Mouse (Mus musculus) midbrain, embryonic 13.5 days (tissue): ENCODE measurements around the gene Plek. TPM values are rescaled to one million over a fixed set of nuclear protein-coding genes. Genes with fewer than 3 reads are reported as not detected.
"Not testable (repeated sequence)": the region's sequence is repeated elsewhere in the genome, so short reads cannot be mapped to it uniquely, and the experiment has no call there.

Source experiments
- ATAC-seq: fragments of 200-750 bp; cut with Nextera tagmentation; 2 replicates; pipeline ENCODE4 v1.8.0; 2017; ENCODE audit warnings: mild to moderate bottlenecking, moderate TSS enrichment, moderate library complexity
- H3K27ac ChIP-seq: fragments of 300-500 bp; sonication (generic); 2 replicates; pipeline ENCODE4 v1.5.1; 2015; ENCODE audit warnings: inconsistent platforms, mild to moderate bottlenecking, moderate library complexity
- H3K27me3 ChIP-seq: fragments of 300-500 bp; sonication (generic); 2 replicates; pipeline ENCODE4 v1.6.1; 2015; ENCODE audit warnings: mild to moderate bottlenecking, inconsistent platforms
- H3K36me3 ChIP-seq: fragments of 300-500 bp; sonication (generic); 2 replicates; pipeline ENCODE4 v1.6.1; 2015; ENCODE audit warnings: mild to moderate bottlenecking, inconsistent platforms
- H3K4me1 ChIP-seq: fragments of 300-500 bp; sonication (generic); replicated peaks from 2 replicates; pipeline ENCODE4 v1.6.1; 2015; ENCODE audit warnings: inconsistent platforms
- H3K4me2 ChIP-seq: fragments of 300-500 bp; sonication (generic); replicated peaks from 2 replicates; pipeline ENCODE4 v1.6.1; 2015; ENCODE audit warnings: moderate library complexity, mild to moderate bottlenecking, inconsistent platforms
- H3K4me3 ChIP-seq: fragments of 300-500 bp; sonication (generic); replicated peaks from 2 replicates; pipeline ENCODE4 v1.5.1; 2015; ENCODE audit warnings: mild to moderate bottlenecking, inconsistent platforms
- H3K9ac ChIP-seq: fragments of 300-500 bp; sonication (generic); replicated peaks from 2 replicates; pipeline ENCODE4 v1.6.1; 2015; ENCODE audit warnings: mild to moderate bottlenecking, inconsistent platforms
- H3K9me3 ChIP-seq: fragments of 300-500 bp; sonication (generic); 2 replicates; pipeline ENCODE4 v1.6.1; 2016; ENCODE audit warnings: mild to moderate bottlenecking, inconsistent platforms
- WGBS: fragments of 180-500 bp; shearing (Covaris S2); methylation state at CpG from one replicate; pipeline ENCODE4 v1.1.7; 2015; 5-methylcytosine and 5-hydroxymethylcytosine counted together
- polyA plus RNA-seq: library from polyadenylated mRNA; unstranded; fragments of >200 nt; fragmentation: Nextera tagmentation; extraction: Ambion mirVana; gene quantifications from 2 replicates; pipeline ENCODE4 v1.2.1, GENCODE M21; 2015

The Plek gene
- polyA plus RNA-seq, 1 experiment from 2014 or later: 3.5 TPM

DNA sequence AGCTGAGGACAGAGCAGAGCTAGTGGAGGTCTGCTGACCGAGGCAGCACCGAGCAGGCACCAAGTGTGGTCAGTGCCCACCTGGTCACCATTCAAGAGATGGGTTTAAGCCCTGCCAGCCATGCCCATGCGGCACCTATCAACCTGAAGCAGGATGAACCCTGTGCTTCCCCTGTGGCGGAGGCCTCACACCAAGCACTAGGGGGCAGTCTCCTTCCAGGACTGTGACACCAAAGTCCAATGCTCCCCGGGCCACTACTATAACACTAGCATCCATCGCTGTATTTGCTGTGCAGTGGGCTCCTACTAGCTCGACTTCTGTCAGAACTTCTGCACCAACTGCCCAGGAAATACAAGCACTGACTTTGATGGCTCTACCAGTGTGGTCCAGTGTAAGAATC is 32.9 kb downstream of the Plek start:
- Histone ChIP-seq H3K4me2 (no peak overlapping the region), H3K4me1 (no peaks in the 10 kb centered on the region), H3K36me3 (no peaks in the 10 kb centered on the region), H3K27ac (no peak overlapping the region), H3K9me3 (peaks cover 9% of the 10 kb centered on the region), H3K27me3 (no peaks in the 10 kb centered on the region), H3K9ac (no peak overlapping the region), H3K4me3 (no peak overlapping the region)
- WGBS: 94% methylated on average over 7 of the region's 7 CpGs
- 0 out of 2 replicates have a peak, but pooled peaks have one; percentile 37 for ATAC-seq

- H3K4me1 ChIP-seq: no peaks in the 10 kb centered on the region
- H3K9me3 ChIP-seq: no peaks in the 10 kb centered on the region; the same call in none of the 2 replicates
- no peak overlapping the region for H3K27ac ChIP-seq
- no peak overlapping the region for H3K4me3 ChIP-seq
- no peak for ATAC-seq
- no peaks in the 10 kb centered on the region for H3K36me3 ChIP-seq
- no peaks in the 10 kb centered on the region for H3K27me3 ChIP-seq
- H3K9ac ChIP-seq: no peak overlapping the region
- no peak overlapping the region for H3K4me2 ChIP-seq
Observed at GRCm38 (mm10) chr11:17012948-17013347, 39.2 kb downstream of the Plek start.

DNA sequence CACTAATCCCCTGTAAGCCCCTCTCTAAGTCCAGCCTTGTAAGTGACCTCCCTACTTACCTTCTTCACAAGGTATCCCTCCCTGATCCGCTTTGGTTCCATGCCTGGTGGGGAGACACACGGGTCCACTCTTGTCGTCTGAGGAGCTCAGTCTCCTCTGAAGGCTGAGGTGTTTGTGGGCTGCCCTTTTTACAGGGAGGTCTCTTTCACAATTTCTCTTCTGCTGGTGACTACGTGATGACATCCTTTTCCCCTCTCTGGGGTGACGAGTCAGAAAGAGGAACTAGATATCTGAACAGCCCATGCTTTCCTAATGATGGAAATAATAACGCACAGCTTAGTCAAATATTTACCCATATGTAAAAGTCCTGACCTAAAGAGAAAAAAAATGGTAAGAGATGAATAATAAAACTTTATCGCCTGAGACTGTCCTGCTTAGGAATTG is 43.7 kb downstream of the Plek start:
- Histone ChIP-seq H3K36me3 (no peaks in the 10 kb centered on the region), H3K9ac (no peak overlapping the region), H3K27ac (no peak overlapping the region), H3K4me3 (no peak overlapping the region), H3K4me2 (no peak overlapping the region), H3K27me3 (no peaks in the 10 kb centered on the region), H3K9me3 (no peaks in the 10 kb centered on the region), H3K4me1 (no peaks in the 10 kb centered on the region)
- 80% methylated on average over 7 of the region's 7 CpGs for WGBS
- ATAC-seq: no peak

DNA sequence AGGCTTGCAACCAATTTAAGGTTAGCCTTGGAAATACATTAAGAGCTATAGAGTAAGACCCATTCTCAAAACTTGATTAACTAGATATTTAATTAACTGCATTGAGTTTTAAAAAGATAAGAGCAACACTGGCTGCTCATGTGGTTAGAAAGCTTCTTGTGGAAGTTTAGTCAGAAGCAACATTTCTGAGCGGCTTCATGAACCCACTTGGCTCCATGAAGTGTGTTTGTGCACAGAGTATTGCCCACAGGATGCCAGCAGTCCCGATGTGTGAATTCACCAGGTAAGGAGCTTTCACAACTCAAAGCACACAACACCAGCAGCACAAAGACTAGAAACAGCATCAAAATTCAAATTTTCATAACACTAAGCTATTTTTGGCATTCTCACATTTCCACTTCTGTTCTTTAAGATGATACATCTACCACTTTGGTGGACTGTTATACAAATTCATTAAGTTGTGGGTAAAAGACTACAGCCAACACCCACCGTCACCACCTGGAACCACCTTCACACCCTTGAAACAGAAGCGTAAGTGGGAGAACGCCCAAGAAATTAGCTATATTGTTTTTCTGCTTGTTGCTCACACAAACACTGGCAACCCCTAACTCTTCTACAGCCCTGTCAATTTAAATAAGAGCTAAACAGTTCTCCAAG is 44.5 kb downstream of the Plek start:
- no peaks in the 10 kb centered on the region for H3K4me1 ChIP-seq
- H3K9me3 ChIP-seq: no peaks in the 10 kb centered on the region
- no peak overlapping the region for H3K4me2 ChIP-seq
- H3K27me3 ChIP-seq: no peaks in the 10 kb centered on the region
- WGBS: 91% methylated on average over 5 of the region's 5 CpGs
- H3K4me3 ChIP-seq: no peak overlapping the region
- no peaks in the 10 kb centered on the region for H3K36me3 ChIP-seq
- no peak for ATAC-seq
- H3K27ac ChIP-seq: no peak overlapping the region
- H3K9ac ChIP-seq: no peak overlapping the region

DNA sequence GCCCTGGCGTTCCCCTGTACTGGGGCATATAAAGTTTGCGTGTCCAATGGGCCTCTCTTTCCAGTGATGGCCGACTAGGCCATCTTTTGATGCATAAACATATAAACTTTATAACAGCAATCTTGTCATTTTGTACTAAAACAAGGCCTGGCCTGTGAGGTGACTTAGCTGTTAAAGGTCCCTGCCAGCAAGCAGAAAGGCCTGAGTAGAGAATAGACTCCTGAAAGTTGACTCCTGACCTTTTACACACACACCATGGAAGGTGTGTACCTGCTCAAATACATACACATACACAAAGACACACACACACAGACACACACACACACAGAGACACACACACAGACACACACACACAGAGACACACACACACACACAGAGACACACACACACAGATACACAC is 45.7 kb downstream of the Plek start:
- not testable (repeated sequence) for H3K36me3 ChIP-seq, H3K9ac ChIP-seq, H3K4me3 ChIP-seq, H3K9me3 ChIP-seq, H3K4me1 ChIP-seq, H3K4me2 ChIP-seq, H3K27me3 ChIP-seq, H3K27ac ChIP-seq, ATAC-seq
- 73% methylated on average over 3 of the region's 3 CpGs for WGBS

- H3K36me3 ChIP-seq: no peaks in the 10 kb centered on the region
- no peak overlapping the region for H3K9ac ChIP-seq
- H3K4me1 ChIP-seq: no peaks in the 10 kb centered on the region
- WGBS: 84% methylated on average over 4 of the region's 4 CpGs
- no peaks in the 10 kb centered on the region for H3K9me3 ChIP-seq
- no peak overlapping the region for H3K4me2 ChIP-seq
- no peak for ATAC-seq
- no peak overlapping the region for H3K4me3 ChIP-seq
- no peak overlapping the region for H3K27ac ChIP-seq
- no peaks in the 10 kb centered on the region for H3K27me3 ChIP-seq
Observed at GRCm38 (mm10) chr11:17004899-17005846, 47.0 kb downstream of the Plek start.

DNA sequence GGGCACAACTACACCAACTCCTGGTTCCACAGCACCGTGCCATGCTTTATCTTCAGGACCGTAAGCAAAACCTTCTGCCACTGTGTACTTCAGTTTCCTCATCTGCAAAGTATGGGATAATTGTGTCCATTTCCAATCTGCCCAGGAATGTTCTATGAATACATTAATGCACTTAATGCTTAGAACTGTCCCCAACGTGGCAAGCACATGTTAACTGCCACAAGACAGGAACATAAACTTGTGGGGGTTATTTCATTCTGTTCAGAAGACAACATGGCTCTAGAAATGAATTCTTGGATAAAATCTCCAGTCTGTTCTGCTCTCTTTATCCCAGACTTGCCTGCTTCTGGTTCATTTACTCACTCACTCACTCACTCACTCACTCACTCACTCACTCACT is 48.4 kb downstream of the Plek start:
- 81% methylated on average over 3 of the region's 3 CpGs for WGBS
- Histone ChIP-seq H3K36me3 (no peaks in the 10 kb centered on the region), H3K4me1 (no peaks in the 10 kb centered on the region), H3K27me3 (no peaks in the 10 kb centered on the region), H3K9me3 (no peaks in the 10 kb centered on the region), H3K4me3 (no peak overlapping the region), H3K27ac (no peak overlapping the region), H3K9ac (no peak overlapping the region), H3K4me2 (no peak overlapping the region)
- ATAC-seq: no peak

- no peak overlapping the region for H3K4me2 ChIP-seq
- H3K9ac ChIP-seq: no peak overlapping the region
- no peaks in the 10 kb centered on the region for H3K36me3 ChIP-seq
- WGBS: 89% methylated on average over 7 of the region's 7 CpGs
- no peaks in the 10 kb centered on the region for H3K9me3 ChIP-seq
- no peaks in the 10 kb centered on the region for H3K27me3 ChIP-seq
- ATAC-seq: no peak
- no peaks in the 10 kb centered on the region for H3K4me1 ChIP-seq
- no peak overlapping the region for H3K4me3 ChIP-seq
- H3K27ac ChIP-seq: no peak overlapping the region
Observed at GRCm38 (mm10) chr11:17002739-17003373, 49.3 kb downstream of the Plek start.

GRCm38 (mm10) chr11:17000353-17001334 is 51.5 kb downstream of the Plek start:
- no peak for ATAC-seq
- Histone ChIP-seq H3K9ac (no peak overlapping the region), H3K4me3 (no peak overlapping the region), H3K4me2 (no peak overlapping the region), H3K27me3 (no peaks in the 10 kb centered on the region), H3K36me3 (no peaks in the 10 kb centered on the region), H3K4me1 (no peaks in the 10 kb centered on the region), H3K9me3 (no peaks in the 10 kb centered on the region), H3K27ac (no peak overlapping the region)
- 82% methylated on average over 9 of the region's 9 CpGs for WGBS

DNA sequence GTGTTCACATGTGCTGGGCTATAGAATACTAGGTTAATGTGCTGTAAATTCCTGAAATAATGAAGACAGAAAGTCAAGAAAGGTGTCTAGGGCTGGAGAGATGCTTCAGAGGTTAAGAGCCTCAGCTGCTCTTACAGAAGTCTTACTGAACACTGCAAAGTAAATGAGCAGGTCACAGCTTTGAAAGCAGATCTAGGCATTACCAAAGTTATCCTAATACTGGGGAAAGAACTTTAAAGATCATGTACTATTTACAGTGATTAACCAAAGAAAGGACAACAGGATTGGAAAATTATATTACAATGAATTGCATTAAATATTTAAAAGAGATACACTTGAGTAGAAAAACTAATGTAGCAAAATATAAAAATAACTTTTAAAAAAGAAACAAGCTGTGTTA is 52.2 kb downstream of the Plek start:
- Histone ChIP-seq H3K9me3 (no peaks in the 10 kb centered on the region), H3K9ac (no peak overlapping the region), H3K4me3 (no peak overlapping the region), H3K4me1 (no peaks in the 10 kb centered on the region), H3K4me2 (no peak overlapping the region), H3K27me3 (no peaks in the 10 kb centered on the region), H3K27ac (no peak overlapping the region), H3K36me3 (no peaks in the 10 kb centered on the region)
- ATAC-seq: no peak

DNA sequence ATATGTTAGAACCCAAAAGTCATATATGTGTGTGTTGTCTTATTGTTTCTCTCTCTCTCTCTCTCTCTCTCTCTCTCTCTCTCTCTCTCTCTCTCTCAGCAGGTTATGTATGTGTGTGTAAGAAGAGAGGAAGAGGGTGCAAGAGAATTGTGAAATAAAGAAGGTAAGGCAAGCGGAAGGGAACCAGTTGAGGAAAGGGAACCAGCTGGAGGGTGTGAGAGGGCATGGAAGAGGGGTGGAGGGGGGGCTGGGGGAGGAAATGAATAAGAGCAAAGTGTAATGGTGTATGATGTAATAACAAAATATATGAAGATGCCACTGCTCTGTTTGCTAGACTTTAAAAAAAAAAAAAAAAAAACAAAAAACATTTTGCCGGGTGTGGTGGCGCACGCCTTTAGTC is 52.8 kb downstream of the Plek start:
- Histone ChIP-seq H3K36me3 (no peaks in the 10 kb centered on the region), H3K27ac (no peak overlapping the region), H3K4me3 (no peak overlapping the region), H3K4me2 (no peak overlapping the region), H3K27me3 (no peaks in the 10 kb centered on the region), H3K9me3 (no peaks in the 10 kb centered on the region), H3K4me1 (no peaks in the 10 kb centered on the region), H3K9ac (no peak overlapping the region)
- ATAC-seq: no peak
- 90% methylated on average over 4 of the region's 4 CpGs for WGBS
